Mouse (Mus musculus): ENCODE measurements around the gene Phrf1.
A peak's percentile ranks its signal among the peaks of the same experiment; 100 is the strongest.

DNA sequence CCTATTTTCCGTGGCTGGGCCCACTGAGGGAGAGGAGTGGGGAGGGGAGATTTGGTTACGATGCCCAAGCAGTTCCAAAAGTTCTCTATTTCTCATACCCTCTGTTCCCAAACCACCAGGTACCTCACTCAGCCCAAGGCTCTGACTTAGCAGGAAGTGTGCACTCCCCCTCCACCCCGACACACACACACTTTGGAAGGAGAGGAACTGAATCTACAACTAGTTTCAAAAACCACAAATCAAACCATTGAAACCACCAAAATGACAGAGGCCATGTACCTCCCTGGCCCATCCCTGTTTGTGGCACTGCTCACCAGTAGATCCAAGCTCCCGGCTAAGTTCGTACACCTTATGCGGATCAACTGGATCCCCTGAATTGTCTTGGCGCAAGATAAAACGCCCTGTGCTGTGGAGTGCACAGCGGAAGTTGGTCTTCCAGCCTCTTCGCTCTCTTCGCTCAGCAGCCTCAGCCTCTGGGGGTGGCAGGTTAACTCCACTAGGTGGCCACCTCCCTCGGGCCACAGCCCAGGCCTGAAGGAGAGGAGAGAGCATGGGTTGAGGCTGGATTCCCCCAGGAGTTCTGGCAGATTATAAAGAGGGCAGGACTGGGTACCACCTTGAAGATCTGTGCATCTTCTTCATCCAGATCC lies 36.3 kb downstream of the Phrf1 start:
- TF ChIP-seq CTCF (IDR thresholded peaks at IDR 0.05): peak; percentile 66
- no peak for TF ChIP-seq EP300 (IDR thresholded peaks at IDR 0.05; ENCODE audit: insufficient read depth, low read depth, low read length)
- TF ChIP-seq POLR2A (IDR thresholded peaks at IDR 0.05; ENCODE audit: insufficient read depth, low read depth, low read length): no peak
